Mouse (Mus musculus) lung, embryonic 15.5 days (tissue): ENCODE data around the gene Abcc5. TPM values are rescaled to one million over a fixed set of nuclear protein-coding genes. Genes with fewer than 3 reads are reported as not detected.
"Not testable (repeated sequence)": the region's sequence is repeated elsewhere in the genome, so short reads cannot be mapped to it uniquely, and the experiment has no call there.

ENCODE experiments used
- ATAC-seq: fragments of 200-750 bp; cut with Nextera tagmentation; 2 replicates; pipeline ENCODE4 v1.8.0; 2017; ENCODE audit warnings: moderate number of reproducible peaks, borderline replicate concordance; ENCODE audit not compliant: low FRiP score, low TSS enrichment; ENCODE audit errors: extremely low read depth
- H3K27ac ChIP-seq: fragments of 300-500 bp; sonication (generic); 2 replicates; pipeline ENCODE4 v1.5.1; 2015; ENCODE audit warnings: moderate library complexity, mild to moderate bottlenecking, inconsistent platforms
- H3K27me3 ChIP-seq: fragments of 300-500 bp; sonication (generic); 2 replicates; pipeline ENCODE4 v1.6.1; 2015; ENCODE audit warnings: inconsistent platforms
- H3K36me3 ChIP-seq: fragments of 300-500 bp; sonication (generic); 2 replicates; pipeline ENCODE4 v1.6.1; 2015; ENCODE audit warnings: inconsistent platforms
- H3K4me1 ChIP-seq: fragments of 300-500 bp; sonication (generic); 2 replicates; pipeline ENCODE4 v1.6.1; 2015; ENCODE audit warnings: inconsistent platforms
- H3K4me2 ChIP-seq: fragments of 300-500 bp; sonication (generic); 2 replicates; pipeline ENCODE4 v1.6.1; 2015; ENCODE audit warnings: inconsistent platforms, mild to moderate bottlenecking, moderate library complexity
- H3K4me3 ChIP-seq: fragments of 300-500 bp; sonication (generic); 2 replicates; pipeline ENCODE4 v1.5.1; 2015; ENCODE audit warnings: mild to moderate bottlenecking, inconsistent platforms
- H3K9ac ChIP-seq: fragments of 300-500 bp; sonication (generic); 2 replicates; pipeline ENCODE4 v1.6.1; 2015; ENCODE audit warnings: inconsistent platforms
- H3K9me3 ChIP-seq: fragments of 300-500 bp; sonication (generic); 2 replicates; pipeline ENCODE4 v1.6.1; 2016; ENCODE audit warnings: inconsistent platforms
- WGBS: fragments of 180-500 bp; shearing (Covaris S2); methylation state at CpG from one replicate; pipeline ENCODE4 v1.1.7; 2015; 5-methylcytosine and 5-hydroxymethylcytosine counted together
- polyA plus RNA-seq: library from polyadenylated mRNA; unstranded; fragments of >200 nt; fragmentation: Nextera tagmentation; extraction: Ambion mirVana; gene quantifications from 2 replicates; pipeline ENCODE4 v1.2.1, GENCODE M21; 2015

Gene Abcc5
- polyA plus RNA-seq, 1 experiment from 2014 or later: 67.1 TPM

DNA sequence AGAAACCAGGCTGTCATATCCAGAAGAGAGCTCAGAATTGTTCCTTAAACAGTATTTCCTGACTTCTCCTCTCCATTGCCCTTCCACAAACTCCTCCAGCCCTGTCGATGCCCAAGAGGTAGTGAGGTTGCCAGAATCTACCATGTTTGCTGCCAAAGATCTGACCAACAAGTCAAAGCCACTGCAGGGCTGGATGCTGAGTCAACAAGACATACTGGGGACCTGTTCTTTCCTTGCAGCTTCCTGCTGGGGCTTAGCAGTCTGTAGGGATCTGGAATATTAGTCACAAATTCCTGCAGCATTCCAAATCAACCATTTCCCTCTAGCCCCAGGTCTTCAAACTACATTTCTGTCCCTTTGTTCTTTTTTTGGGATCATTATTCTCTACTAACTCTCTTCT, 19.7 kb upstream of the Abcc5 start:
- ATAC-seq: no peak
- H3K27ac ChIP-seq: no peak overlapping the region
- no peak overlapping the region for H3K4me3 ChIP-seq
- no peaks in the 10 kb centered on the region for H3K27me3 ChIP-seq
- H3K9me3 ChIP-seq: no peaks in the 10 kb centered on the region
- H3K4me1 ChIP-seq: no peaks in the 10 kb centered on the region
- no peak overlapping the region for H3K9ac ChIP-seq
- 64% methylated on average over 1 of the region's 1 CpGs for WGBS
- no peaks in the 10 kb centered on the region for H3K36me3 ChIP-seq
- no peak overlapping the region for H3K4me2 ChIP-seq

DNA sequence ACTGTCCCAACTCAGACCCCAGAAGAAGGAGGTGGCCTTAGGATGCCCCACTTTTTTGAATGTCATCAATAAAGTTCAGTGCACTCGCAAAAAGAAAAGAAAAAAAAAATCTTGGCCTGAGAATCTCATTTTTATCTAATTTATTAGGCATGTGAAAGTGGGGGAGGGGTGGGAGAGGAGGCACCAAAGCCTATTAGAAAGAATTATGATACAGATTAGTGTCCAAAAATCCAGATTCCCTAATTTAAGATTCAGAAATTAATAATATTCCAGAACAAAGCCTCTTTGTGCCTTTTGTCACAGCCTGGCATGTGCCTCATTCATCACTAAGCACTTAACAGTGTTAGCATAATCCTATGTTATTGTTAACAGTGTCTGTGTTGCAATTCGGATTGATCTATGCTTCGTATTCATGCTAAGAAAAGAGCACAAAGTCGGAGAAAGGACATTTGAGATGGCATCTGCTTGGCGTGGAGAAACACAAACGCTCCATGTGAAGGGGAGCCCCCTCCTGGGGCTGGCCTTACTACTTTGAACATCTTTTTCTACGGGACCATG, 18.7 kb upstream of the Abcc5 start:
- Histone ChIP-seq H3K4me2 (no peak overlapping the region), H3K27ac (no peak overlapping the region), H3K4me3 (no peak overlapping the region), H3K9ac (no peak overlapping the region), H3K36me3 (no peaks in the 10 kb centered on the region), H3K4me1 (no peaks in the 10 kb centered on the region), H3K27me3 (no peaks in the 10 kb centered on the region), H3K9me3 (no peaks in the 10 kb centered on the region)
- 42% methylated on average over 7 of the region's 7 CpGs for WGBS
- no peak for ATAC-seq

DNA sequence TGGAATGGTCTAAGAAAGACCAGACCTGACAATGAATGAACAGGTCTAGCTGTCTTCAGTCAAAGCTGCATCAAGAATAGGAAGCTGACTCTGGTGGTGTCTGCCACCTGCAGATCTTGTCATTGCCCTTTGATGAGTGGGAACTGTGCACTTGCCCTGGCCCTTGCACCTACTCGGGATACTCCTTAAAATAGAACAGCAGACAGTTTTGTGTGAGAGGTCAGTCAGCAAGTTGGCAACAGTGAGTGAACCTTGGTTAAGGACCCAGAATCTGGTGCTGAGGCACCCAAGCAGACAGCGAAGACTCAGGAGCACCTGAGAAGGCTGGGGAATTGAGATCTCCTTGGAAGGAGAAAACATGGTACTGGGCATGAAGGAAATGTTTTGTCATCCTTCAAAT, 16.7 kb upstream of the Abcc5 start:
- H3K27ac ChIP-seq: no peak overlapping the region
- no peaks in the 10 kb centered on the region for H3K4me1 ChIP-seq
- H3K4me2 ChIP-seq: no peak overlapping the region
- no peak for ATAC-seq
- H3K4me3 ChIP-seq: no peak overlapping the region
- H3K9me3 ChIP-seq: no peaks in the 10 kb centered on the region
- H3K9ac ChIP-seq: no peak overlapping the region
- WGBS: 73% methylated on average over 2 of the region's 2 CpGs
- no peaks in the 10 kb centered on the region for H3K36me3 ChIP-seq
- H3K27me3 ChIP-seq: no peaks in the 10 kb centered on the region

DNA sequence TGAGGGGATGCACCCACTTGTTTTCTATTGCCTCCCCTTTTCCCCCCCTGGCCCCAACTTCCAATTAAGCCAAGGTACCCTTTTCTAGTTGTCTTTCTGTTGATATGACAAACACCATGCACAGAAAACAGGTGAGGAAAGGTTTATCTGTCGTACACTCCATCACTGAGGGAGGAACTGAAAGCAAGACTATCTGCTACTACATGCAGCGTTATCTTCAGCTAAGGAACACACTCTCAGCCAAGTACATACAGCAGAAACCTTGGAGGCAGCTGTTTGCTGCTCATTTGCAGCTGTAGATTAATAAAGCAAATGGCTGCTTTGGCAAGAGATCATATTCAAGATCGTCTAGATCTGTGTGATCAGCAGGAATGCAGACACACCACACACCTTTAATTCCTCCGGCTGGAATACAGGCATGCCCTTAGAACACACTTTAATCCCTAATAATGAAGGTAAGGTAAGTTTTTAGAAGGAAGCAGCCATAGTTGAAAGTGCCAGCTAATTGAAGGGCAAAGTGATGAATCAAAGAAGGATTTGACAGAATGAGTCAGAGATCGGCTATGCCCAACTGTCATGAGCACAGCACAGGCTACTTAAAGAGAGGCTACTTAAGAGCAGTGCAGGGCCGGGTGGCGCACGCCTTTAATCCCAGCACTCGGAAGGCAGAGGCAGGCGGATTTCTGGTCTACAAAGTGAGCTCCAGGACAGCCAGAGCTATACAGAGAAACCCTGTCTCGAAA, 12.7 kb upstream of the Abcc5 start:
- Histone ChIP-seq H3K4me2 (no peak overlapping the region), H3K4me3 (no peak overlapping the region), H3K27ac (no peak overlapping the region), H3K9me3 (no peaks in the 10 kb centered on the region), H3K4me1 (no peaks in the 10 kb centered on the region), H3K36me3 (no peaks in the 10 kb centered on the region), H3K27me3 (no peaks in the 10 kb centered on the region), H3K9ac (no peak overlapping the region)
- no peak for ATAC-seq
- 85% methylated on average over 11 of the region's 11 CpGs for WGBS

DNA sequence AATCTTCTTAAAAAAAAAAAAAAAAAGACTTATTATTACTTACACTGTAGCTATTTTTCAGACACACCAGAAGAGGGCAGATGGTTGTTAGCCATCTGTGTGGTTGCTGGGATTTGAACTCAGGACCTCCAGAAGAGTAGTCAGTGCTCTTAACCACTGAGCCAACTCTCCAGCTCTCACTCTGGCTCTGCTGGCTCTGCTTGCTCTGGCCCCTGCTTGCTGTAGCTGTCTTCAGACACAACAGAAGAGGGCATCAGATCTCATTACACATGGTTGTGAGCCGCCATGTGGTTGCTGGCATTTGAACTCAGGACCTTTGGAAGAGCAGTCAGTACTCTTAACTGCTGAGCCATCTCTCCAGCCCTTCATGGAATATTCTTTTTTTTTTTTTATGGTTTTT, 11.9 kb upstream of the Abcc5 start:
- not testable (repeated sequence) for H3K36me3 ChIP-seq, H3K9ac ChIP-seq, H3K9me3 ChIP-seq, H3K4me2 ChIP-seq, H3K27me3 ChIP-seq, H3K4me1 ChIP-seq, H3K4me3 ChIP-seq, ATAC-seq, H3K27ac ChIP-seq
- WGBS: 76% methylated on average over 1 of the region's 1 CpGs

DNA sequence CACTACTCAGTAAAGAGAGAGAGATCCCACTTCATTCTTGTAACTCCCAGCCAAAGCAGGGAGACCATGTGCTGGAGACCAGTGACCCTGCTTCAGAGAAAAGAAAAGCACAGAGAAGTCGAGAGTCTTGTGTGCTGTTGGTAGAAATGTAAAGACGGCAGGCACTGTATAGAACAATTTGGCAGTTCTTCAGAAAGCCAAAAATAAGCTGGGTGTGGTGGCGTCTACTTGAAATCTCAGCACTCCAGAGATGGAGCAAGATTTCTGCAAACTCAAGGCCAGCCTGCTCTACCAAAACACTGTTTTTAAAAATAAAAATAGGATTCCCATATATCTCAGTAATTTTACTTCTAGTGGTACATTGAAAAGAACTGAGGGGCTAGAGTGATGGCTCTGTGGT, 10.1 kb upstream of the Abcc5 start:
- no peak for ATAC-seq
- H3K4me3 ChIP-seq: no peak overlapping the region
- no peak overlapping the region for H3K27ac ChIP-seq
- 69% methylated on average over 3 of the region's 3 CpGs for WGBS
- H3K27me3 ChIP-seq: no peaks in the 10 kb centered on the region
- H3K36me3 ChIP-seq: no peaks in the 10 kb centered on the region
- no peaks in the 10 kb centered on the region for H3K9me3 ChIP-seq
- no peak overlapping the region for H3K9ac ChIP-seq
- no peak overlapping the region for H3K4me2 ChIP-seq
- H3K4me1 ChIP-seq: no peaks in the 10 kb centered on the region

DNA sequence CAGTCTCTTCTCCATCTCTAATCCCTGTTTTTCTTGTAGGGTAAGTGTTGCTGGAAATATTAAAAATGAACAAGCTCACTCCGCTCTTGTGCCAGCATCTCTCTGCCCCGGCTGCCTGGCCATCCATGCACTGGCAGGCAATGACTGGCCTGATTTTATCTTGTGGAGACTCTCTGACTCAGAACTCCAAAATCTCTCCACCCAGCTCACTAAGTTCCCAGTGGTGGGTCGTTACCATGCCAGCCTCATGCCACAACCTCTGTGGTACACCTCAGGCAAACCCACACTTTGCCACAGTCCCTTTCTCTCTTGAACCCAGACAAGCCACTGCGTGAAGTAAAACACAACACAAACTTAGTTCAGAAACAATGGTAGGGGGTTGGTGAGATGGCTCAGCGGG, 3.1 kb upstream of the Abcc5 start:
- H3K9me3 ChIP-seq: no peaks in the 10 kb centered on the region
- WGBS: 86% methylated on average over 5 of the region's 5 CpGs

DNA sequence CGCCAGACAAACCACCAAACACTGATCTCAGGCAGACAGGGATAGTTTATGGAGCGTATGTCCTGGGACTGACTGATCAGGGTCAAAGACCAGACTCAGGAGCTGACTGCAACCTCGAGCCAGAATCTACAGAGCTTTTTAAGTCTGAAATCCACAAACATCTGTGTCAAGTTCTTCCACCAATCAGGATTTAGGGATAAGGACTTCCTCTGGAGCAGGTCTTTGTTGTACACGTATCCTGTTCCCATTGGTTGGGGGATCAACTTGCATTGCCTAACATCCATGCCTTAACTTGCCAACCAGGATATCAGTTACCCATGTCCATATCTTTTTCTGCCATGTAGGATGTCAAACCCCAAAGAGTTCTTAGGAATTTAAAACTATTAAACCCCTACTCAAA, 1.4 kb upstream of the Abcc5 start:
- peaks cover 17% of the 10 kb centered on the region for H3K4me1 ChIP-seq
- no peak overlapping the region for H3K27ac ChIP-seq
- H3K4me2 ChIP-seq: no peak overlapping the region
- H3K9ac ChIP-seq: no peak overlapping the region
- no peaks in the 10 kb centered on the region for H3K27me3 ChIP-seq
- H3K36me3 ChIP-seq: no peaks in the 10 kb centered on the region
- ATAC-seq: no peak
- WGBS: 70% methylated on average over 4 of the region's 4 CpGs
- no peak overlapping the region for H3K4me3 ChIP-seq
- H3K9me3 ChIP-seq: no peaks in the 10 kb centered on the region

More for the DNA sequence above, 3.1 kb upstream of the Abcc5 start:
- H3K4me3 ChIP-seq: no peak overlapping the region
- no peaks in the 10 kb centered on the region for H3K27me3 ChIP-seq
- H3K4me1 ChIP-seq: peaks cover 13% of the 10 kb centered on the region
- no peak overlapping the region for H3K4me2 ChIP-seq
- H3K9ac ChIP-seq: no peak overlapping the region
- H3K36me3 ChIP-seq: no peaks in the 10 kb centered on the region
- ATAC-seq: no peak
- no peak overlapping the region for H3K27ac ChIP-seq

DNA sequence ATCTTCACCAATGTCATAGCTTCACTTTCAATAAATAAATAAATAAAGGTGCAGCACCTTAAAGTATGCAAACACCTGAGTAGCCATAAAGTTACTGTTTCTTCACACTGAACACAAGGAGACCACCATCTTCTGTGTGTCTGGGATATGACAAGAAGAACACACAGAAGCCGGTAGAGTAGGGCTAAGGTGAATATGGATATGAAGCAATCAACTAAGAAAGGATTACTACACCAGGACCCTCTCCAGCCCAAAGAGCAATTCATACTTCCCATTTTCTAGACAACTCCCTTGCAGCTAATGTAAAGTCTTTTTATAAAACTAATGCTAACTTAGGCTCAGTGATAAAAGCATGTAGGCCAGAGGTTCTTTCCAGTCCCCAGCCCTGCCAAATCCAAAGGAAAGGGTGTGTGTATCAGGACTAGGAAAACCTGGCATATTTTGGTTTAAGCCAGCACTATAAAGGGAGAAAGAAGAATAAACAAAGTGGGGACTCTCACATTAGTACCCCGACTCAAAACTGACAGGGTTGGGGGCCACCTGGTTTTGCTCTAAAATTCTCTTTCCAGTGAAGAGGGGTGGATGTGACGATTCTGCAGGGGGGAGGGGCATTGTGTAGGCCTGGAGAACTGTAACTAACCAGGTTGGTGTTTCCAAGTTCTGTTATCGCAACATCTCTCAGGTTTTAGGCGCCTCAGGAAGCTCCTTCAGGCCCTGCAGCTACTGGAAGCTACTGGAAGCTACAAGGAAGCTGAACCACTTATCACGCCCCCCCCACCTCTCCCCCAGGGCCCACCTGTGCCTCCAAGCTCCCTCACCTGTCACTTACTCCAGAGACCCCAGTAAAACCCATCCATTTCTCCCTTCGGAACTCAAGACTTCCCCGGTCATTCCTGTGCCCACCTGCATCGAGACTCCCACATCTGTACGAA, 1.2 kb downstream of the Abcc5 start:
- Histone ChIP-seq H3K4me1 (peaks cover 17% of the 10 kb centered on the region), H3K27me3 (no peaks in the 10 kb centered on the region), H3K9ac (peak overlapping the region; percentile 81), H3K9me3 (no peaks in the 10 kb centered on the region), H3K27ac (no peak overlapping the region), H3K4me2 (peak overlapping the region; percentile 80), H3K4me3 (peak overlapping the region; percentile 89), H3K36me3 (peaks cover 6% of the 10 kb centered on the region)
- 33% methylated on average over 10 of the region's 10 CpGs for WGBS
- ATAC-seq: no peak

DNA sequence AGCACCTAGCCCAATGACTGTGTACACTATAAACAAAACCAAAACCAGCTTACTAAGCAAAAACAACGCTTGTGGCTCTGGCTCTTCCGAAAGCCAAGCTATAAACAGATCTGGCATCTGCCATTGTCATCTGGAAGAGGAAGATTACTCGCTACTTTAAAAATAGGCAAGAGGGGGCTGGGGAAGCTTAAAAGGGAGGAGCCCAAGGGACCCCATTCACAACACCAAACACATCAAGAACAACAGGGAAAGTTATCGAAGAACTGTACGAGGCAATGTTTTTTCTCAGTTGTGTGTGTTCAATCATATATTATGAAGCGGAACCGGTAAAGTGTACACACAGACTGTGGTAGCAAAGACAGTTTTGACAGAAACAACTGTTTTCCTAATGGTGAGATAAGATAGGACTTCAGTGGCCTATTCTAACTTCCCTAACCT, 1.9 kb downstream of the Abcc5 start:
- H3K9me3 ChIP-seq: no peaks in the 10 kb centered on the region
- no peak overlapping the region for H3K4me3 ChIP-seq
- ATAC-seq: no peak
- H3K27ac ChIP-seq: no peak overlapping the region; the same call in 1 of the 2 replicates
- peaks cover 6% of the 10 kb centered on the region for H3K36me3 ChIP-seq
- H3K9ac ChIP-seq: no peak overlapping the region
- 68% methylated on average over 7 of the region's 7 CpGs for WGBS
- H3K4me1 ChIP-seq: peaks cover 17% of the 10 kb centered on the region
- peak overlapping the region; percentile 80 for H3K4me2 ChIP-seq
- no peaks in the 10 kb centered on the region for H3K27me3 ChIP-seq

DNA sequence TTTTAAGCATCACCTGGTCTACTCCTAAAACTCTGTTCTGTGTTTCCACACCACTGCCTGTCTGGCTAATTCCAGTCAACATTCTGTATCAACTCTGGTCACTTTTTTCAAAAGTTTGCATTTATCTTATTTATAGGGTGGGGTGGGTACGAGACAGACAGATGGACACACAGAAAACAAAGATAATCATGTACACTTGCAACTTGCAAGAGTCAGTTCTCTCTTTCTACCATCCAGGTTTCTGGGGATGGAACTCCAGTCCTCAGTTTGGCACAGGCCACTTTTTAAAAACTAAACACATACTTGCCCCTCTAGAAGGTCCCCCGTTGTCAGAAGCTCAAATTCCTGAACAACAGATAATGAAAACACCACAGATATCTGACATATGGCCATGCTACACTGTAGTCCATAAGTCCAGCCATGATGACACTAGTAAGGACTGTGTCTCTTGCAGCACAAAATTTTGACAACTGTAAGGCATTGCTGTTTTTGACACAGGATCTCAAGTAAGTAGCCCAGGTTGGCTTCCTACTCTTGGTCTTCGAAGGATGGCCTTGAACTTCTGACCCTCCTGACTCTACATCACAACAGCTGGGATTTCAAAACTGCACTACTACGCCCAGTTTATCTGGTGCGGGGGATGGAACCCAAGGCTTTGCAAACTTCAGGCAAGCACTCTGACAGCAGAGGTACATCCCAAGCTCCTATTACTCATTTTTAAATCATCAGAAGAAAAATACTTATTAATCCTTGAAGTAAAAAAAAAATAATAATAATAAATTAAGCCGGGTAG, 3.1 kb downstream of the Abcc5 start:
- H3K4me3 ChIP-seq: no peak overlapping the region

More for the DNA sequence above, 3.1 kb downstream of the Abcc5 start:
- no peak overlapping the region for H3K4me2 ChIP-seq
- no peak for ATAC-seq
- no peaks in the 10 kb centered on the region for H3K9me3 ChIP-seq
- H3K4me1 ChIP-seq: peaks cover 17% of the 10 kb centered on the region
- 70% methylated on average over 6 of the region's 6 CpGs for WGBS
- no peak overlapping the region for H3K9ac ChIP-seq
- no peaks in the 10 kb centered on the region for H3K27me3 ChIP-seq
- H3K36me3 ChIP-seq: peaks cover 6% of the 10 kb centered on the region
- H3K27ac ChIP-seq: no peak overlapping the region
